Mouse (Mus musculus) heart, adult 9 months (tissue): ENCODE data around the gene Fabp7.

Experiments
- DNase-seq, 2 experiments: peaks; one replicate each; pipeline ENCODE4 v3.0.0; 2022; ENCODE audit warnings: low spot score in 2 of 2

Fabp7 gene

DNA sequence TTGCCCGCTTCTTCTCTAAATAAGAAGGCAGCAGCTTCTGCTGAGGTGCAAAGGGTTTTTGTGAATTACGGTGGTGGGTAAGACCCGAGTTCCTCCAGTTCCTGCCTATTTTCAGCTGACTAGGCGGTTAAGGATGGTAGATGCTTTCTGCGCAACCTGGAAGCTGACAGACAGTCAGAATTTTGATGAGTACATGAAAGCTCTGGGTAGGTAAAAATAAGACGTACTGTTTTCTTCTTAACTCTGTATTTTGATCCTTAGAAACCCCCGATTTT is at the start of gene Fabp7:
Gene Fabp7, plus strand, starts transcription at position 6 of the 275 bp plus-strand sequence.
- no peak for DNase-seq

DNA sequence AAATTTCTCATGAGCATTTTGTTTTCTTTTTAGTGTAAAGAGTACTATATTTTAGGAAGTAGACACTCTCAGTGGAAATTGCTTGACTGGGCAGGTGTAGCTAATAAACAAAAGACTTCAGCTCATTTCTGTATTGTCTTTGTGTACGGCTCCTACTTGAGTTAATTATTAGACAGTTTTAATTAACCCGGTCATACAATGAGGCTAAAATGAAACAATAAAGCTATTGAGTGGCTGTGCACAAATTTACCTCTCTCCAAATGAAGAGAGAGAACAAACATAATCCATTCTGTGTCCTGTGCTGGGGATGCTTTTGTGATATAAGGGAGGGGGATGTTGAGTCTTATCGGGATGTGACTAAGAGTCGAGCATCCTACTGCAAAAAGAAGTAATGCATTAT is 43.9 kb upstream of the Fabp7 start:
- DNase-seq = no peak

- DNase-seq = no peak
These were observed 43.3 kb upstream of the Fabp7 start for GRCm38 (mm10) chr10:57741351-57741750.

DNA sequence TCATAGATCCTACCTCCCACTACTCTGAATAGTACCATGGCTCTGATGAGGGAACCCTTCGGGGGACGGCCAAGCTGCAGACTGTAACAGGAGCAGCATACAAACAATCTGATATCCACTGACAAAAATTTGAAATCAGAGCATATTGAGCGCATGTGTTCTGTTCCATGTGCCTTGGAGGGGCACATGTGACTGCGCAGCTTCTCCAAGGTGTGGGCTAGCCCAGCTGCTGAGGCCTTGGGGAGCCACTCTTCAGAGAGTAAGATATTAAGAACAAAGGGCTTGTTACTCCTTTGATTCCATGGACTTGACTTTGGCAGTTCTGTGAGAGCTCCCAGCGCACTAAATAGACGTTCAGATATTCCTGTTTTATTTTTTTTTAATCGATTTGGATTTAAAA is 41.6 kb upstream of the Fabp7 start:
- no peak for DNase-seq

GRCm38 (mm10) chr10:57743606-57744016 is 41.1 kb upstream of the Fabp7 start:
- peak in 1 of 2 experiments; percentile 39 for DNase-seq

DNA sequence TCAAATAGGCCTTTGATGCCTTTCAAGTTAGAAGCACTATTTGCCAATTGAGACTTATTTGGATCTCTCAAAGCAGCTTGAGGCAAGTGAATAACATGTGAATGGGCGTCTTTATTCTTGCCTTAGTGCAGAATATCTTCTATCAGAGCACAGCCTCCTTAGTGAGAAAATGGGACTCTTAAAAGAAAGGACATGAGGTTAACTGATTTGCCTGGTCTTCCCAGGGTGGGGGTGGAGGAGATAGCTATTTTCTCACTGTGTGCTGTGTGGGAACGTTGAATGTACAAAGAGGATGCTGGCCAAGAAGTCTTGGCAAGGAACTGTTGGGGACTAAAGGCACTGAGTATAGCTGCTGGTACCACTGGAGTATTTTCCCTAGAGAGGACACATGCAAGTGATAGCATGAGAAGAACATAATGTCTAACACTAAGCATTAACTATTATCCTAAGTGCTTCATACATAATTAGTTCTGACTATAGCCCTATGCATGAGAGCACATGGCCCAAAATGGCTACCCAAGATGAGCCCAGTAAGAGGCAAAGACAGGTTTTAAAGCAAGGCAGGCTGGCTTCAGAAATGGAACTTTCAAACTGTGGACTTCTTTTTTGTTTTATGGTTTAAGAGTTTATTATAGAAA is 40.4 kb upstream of the Fabp7 start:
- no peak for DNase-seq

DNA sequence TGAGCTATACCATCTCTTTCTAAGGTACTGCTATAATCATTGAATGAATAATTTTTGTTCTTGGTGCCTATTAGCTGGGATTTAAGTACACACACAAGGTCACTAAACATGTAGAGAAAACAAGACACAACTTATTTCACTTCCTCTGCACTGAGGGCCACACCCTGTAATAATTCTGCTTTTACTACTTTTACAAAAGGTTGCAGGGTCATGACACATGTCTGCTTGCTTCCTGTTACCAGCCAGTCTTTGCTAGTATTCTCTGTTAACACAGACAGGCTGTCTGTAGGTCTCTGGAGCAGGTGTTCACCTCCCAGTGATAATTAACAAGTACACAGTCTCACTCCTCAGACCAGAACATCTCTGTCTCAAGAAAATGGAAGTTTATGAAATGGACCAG is 39.2 kb upstream of the Fabp7 start:
- DNase-seq = no peak

DNA sequence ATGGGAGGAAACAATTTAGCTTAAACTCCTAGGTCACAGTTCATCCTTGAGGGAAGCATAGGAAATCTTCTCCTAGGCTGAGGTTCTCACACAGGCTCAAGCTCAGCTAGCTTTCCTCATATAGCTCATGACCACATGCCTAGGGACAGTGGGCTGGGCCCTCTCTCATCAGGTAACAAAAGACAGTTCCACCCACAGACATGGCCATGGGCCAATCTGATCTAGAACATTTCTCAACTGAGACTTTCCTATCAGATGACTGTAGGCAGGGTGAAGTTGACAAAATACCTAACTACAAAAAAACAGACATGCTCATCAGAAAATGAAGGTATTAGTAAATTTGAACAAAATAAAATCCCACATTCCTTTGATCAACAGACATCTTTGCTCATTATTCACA is 37.6 kb upstream of the Fabp7 start:
- no peak for DNase-seq

DNA sequence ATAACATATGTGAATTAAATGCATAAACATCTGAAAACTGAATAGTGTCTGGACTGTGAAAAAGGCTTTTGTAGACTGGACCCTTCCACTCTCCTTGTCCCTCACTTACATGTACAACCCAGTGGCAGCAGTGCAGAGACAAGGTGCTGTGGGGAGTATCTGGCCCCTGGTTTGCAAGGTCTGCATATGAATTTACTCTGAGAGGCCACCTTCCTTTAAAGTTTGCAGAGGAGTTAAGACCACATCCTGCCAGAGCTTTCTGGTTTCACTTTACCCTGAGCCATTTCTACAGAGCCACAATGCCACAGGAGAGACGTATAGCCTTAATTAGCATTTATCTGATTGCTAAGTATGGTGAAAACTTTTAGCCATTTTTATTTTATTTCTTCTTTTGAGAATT is 31.3 kb upstream of the Fabp7 start:
- no peak for DNase-seq

- DNase-seq = no peak
These were observed 29.4 kb upstream of the Fabp7 start for GRCm38 (mm10) chr10:57755201-57755736.

GRCm38 (mm10) chr10:57758999-57759398 is 25.7 kb upstream of the Fabp7 start:
- no peak for DNase-seq

- DNase-seq = no peak
These were observed 24.0 kb upstream of the Fabp7 start for GRCm38 (mm10) chr10:57760694-57761093.

DNA sequence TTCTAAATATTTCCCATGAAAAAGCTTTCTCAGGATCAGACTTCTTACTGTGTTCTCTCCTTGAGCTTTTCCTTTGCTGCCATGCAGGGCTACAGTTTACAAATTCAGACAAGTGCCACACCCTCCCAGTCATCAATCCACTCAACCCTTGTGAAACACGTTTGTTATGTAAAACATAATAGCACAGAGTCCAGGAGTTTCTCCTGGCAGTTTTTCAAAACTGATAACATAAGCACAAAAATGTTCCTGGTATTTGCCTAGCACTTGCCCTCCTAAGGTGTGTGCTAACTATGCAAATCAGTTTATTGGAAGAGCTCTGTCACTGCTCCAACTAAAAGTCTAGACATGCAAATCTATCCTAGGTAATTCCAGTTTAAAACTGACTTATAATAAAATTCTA is 21.6 kb upstream of the Fabp7 start:
- DNase-seq = no peak

DNA sequence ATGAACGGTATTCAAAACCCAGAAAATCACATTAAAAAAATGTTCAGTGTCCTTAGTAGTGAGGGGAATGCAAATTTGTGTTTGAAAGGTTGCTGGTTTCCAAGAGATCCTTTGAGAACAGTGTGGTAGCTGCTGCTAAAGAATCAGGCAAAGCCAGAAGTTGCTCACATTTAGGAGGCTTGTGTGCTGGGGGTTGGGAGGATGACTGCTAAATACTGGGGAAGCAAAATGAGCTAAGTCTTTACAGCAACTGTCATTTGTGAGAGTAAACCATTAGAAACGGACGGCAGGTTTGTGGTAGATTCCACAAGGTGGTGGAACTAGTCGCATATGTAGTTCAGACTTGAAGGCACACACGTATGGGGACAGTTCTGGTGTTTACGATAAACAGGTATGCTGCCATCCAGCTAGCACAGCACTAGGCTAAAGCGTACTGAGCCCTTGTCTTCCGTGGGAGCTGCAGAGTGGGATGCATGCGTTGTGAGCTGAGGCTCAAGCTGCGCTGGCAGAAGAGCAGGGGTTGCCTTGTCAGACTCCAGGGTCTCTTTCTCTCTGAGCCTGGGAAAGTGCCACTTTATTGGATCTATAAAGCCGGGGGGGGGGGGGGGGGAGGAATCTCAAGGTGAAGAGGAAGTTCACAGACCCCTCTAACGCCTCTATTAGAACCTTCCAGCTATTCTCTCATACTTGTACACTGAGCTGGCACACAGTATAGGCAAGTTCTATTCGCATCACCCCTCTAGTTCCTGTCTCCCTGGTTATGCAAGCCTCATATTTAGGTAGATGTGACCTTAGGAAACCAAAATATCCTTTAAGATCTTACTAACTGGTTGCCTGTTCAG is 1.2 kb upstream of the Fabp7 start:
- no peak for DNase-seq

DNA sequence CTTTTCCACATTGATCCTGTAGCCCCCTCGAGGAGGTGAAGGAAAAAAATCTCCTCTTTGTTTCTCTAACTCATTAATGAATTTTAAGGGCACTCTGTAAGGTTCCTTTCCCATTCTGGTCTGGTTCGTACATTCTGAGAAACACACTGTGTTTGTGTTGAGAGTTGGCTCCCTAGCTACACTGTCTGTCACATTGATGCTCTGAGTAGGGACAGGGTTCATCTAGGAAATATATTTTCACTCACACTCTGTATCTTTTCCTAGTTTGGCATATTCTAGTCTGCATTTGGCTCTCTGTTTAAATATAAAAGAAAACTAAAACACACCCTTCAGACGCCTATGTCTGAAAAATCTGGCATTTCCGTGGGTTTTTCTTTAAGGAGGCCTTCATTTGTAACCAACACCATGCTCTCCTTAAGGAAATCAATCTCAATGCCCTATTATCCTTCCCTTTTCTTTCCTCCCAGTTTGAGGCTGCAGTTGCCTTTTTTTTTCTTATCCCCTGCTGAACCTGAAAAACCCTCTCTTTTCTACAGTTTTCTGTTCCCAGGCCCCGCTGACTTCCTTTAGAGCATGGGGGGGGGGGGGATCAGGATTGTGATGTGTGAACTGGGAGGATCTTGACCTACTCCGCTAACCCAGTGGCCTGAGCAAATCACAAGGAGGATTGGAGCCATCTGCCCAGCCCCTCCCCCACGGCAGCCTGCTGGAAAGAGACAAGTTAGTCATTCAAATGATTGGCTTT is 378 bp upstream of the Fabp7 start:
- peak; percentile 23 to 25 for DNase-seq

- no peak for DNase-seq
These were observed 871 bp downstream of the Fabp7 start for GRCm38 (mm10) chr10:57785552-57785951.

DNA sequence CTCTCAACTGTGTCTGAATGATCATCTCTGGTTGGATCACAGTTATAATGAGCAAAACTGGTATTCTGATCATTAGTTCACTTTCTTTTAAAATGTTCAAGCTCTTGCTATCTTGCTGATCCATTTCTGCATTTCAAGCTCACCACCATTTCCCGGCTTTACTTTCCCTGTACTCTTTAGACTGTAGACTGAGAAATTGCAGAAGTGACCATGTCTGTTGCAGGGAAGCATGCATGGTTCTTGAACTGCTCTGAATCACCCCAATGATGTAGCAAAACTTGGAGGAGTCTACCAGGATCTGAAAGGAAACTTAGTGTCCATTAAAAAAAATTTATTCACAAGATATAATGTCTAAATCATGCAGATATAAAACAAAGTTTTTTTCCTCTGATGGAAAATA is 8.3 kb downstream of the Fabp7 start:
- DNase-seq = no peak

GRCm38 (mm10) chr10:57794018-57794417 is 9.3 kb downstream of the Fabp7 start, which contains the start of gene Smpdl3a:
Smpdl3a (plus strand) TSS chr10:57794335.
- DNase-seq = no peak

DNA sequence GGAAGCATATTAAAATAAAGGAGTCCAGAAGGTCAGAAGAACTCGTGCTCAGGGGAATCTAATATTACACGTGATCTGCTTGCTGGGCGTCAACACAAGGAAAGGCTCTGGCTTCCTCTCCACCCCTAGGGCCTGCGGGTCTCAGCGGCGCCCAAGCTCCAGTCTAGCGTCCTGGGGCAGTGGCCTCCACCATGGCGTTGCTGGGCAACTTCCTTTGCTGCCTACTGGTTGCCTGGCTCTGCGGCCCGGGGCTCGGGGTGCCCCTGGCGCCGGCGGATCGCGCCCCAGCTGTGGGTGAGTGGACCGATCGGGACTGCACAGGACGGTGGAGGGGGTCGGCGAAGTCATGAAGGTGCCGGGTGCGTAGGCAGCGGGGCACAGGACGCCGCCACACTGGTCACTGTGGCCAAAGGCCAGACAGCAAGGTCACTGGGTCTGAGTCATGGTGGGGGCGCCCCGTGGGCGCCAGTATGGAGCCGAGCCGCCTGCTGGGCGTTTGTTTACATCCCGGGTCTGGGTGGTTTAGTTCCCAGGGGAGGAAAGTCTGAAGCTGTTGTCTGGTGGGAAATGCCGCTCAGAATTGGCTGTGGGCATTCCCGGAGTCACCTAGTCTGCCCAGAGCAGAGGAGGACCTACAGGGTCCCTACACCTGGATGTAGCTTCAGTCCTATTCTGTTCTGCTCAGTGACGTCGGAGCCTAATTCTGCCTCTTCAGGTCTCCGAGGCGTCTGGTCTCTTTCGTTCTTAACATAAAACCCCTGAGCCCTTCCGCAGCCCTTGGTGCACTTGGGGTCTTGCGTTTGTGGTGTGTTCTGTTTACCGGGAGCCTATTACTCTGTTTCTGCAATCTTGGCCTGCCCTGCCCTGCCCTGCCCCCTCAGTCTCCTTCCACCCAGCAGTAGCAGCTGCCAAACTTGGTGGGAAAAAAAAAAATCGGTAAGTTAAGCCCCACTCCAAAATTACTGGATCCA is 10.1 kb downstream of the Fabp7 start:
- peak; percentile 72 for DNase-seq

- no peak for DNase-seq
These were observed 10.9 kb downstream of the Fabp7 start for GRCm38 (mm10) chr10:57795542-57795941.

- peak; percentile 14 to 24 for DNase-seq
These were observed 11.4 kb downstream of the Fabp7 start for GRCm38 (mm10) chr10:57796057-57796456.
